Mouse (Mus musculus) megakaryocyte, embryonic 14.5 days (primary cell): ENCODE results near the gene Abcc4. TPM values are rescaled to one million over a fixed set of nuclear protein-coding genes. Genes with fewer than 3 reads are reported as not detected.

Experiments
- H3K27me3 ChIP-seq: replicated peaks from 2 replicates; pipeline ENCODE3; 2012; ENCODE audit warnings: inconsistent platforms
- H3K36me3 ChIP-seq: replicated peaks from 2 replicates; pipeline ENCODE3; 2012; ENCODE audit warnings: low read length, inconsistent platforms, mixed read lengths
- H3K4me1 ChIP-seq: 2 replicates; pipeline ENCODE4 v1.6.1; 2012; ENCODE audit warnings: inconsistent platforms
- H3K4me3 ChIP-seq: replicated peaks from 2 replicates; pipeline ENCODE3; 2012; ENCODE audit warnings: moderate library complexity, mild to moderate bottlenecking, inconsistent platforms
- H3K9me3 ChIP-seq: 2 replicates; pipeline ENCODE4 v1.6.1; 2012; ENCODE audit warnings: inconsistent platforms
- FLI1 ChIP-seq: IDR thresholded peaks from 2 replicates; pipeline ENCODE4 v1.6.1; 2012; ENCODE audit warnings: low read length, inconsistent platforms, mixed read lengths
- GATA1 ChIP-seq: IDR thresholded peaks from 3 replicates; pipeline ENCODE4 v1.6.1; 2012; ENCODE audit warnings: mixed read lengths, low read length, inconsistent platforms, borderline replicate concordance
- polyA plus RNA-seq: library from polyadenylated mRNA; stranded (reverse); fragments of >175 nt; gene quantifications from 2 replicates; pipeline ENCODE4 v1.2.3, GENCODE M21; 2012; ENCODE audit warnings: low replicate concordance; ENCODE audit not compliant: insufficient read depth

Gene Abcc4
- polyA plus RNA-seq, 1 experiment: 1.8 TPM

GRCm38 (mm10) chr14:118613734-118614133 lies 92.3 kb downstream of the Abcc4 start:
- peaks cover 6% of the 10 kb centered on the region; the same call in 1 of the 2 replicates for H3K4me1 ChIP-seq
- H3K36me3 ChIP-seq: peaks cover 56% of the 10 kb centered on the region
- TF ChIP-seq FLI1 (no peak), GATA1 (no peak)
- H3K4me3 ChIP-seq: no peak overlapping the region
- no peaks in the 10 kb centered on the region for H3K9me3 ChIP-seq
- H3K27me3 ChIP-seq: no peaks in the 10 kb centered on the region

GRCm38 (mm10) chr14:118611714-118612113 lies 94.3 kb downstream of the Abcc4 start:
- H3K4me1 ChIP-seq: peaks cover 2% of the 10 kb centered on the region; the same call in 1 of the 2 replicates
- no peaks in the 10 kb centered on the region for H3K27me3 ChIP-seq
- H3K9me3 ChIP-seq: no peaks in the 10 kb centered on the region
- H3K4me3 ChIP-seq: no peak overlapping the region
- peaks cover 67% of the 10 kb centered on the region for H3K36me3 ChIP-seq
- no peak for TF ChIP-seq GATA1
- no peak for TF ChIP-seq FLI1

- no peaks in the 10 kb centered on the region for H3K9me3 ChIP-seq
- no peak overlapping the region for H3K4me3 ChIP-seq
- no peaks in the 10 kb centered on the region for H3K27me3 ChIP-seq
- TF ChIP-seq GATA1: no peak
- TF ChIP-seq FLI1: no peak
- H3K36me3 ChIP-seq: peaks cover 71% of the 10 kb centered on the region
- no peaks in the 10 kb centered on the region for H3K4me1 ChIP-seq
These were observed 95.2 kb downstream of the Abcc4 start for GRCm38 (mm10) chr14:118610786-118611185.

- Histone ChIP-seq H3K4me3 (no peak overlapping the region), H3K36me3 (peaks cover 73% of the 10 kb centered on the region), H3K4me1 (no peaks in the 10 kb centered on the region), H3K27me3 (no peaks in the 10 kb centered on the region), H3K9me3 (no peaks in the 10 kb centered on the region)
- TF ChIP-seq FLI1: no peak
- TF ChIP-seq GATA1: no peak
These were observed 97.1 kb downstream of the Abcc4 start for GRCm38 (mm10) chr14:118608816-118609465.

- Histone ChIP-seq H3K9me3 (no peaks in the 10 kb centered on the region), H3K36me3 (peaks cover 78% of the 10 kb centered on the region), H3K4me1 (no peaks in the 10 kb centered on the region), H3K4me3 (no peak overlapping the region), H3K27me3 (no peaks in the 10 kb centered on the region)
- TF ChIP-seq GATA1 (no peak), FLI1 (no peak)
These were observed 97.7 kb downstream of the Abcc4 start for GRCm38 (mm10) chr14:118608317-118608716.

GRCm38 (mm10) chr14:118606476-118606875 lies 99.5 kb downstream of the Abcc4 start:
- H3K27me3 ChIP-seq: no peaks in the 10 kb centered on the region
- no peaks in the 10 kb centered on the region for H3K4me1 ChIP-seq
- no peak for TF ChIP-seq FLI1
- no peak for TF ChIP-seq GATA1
- H3K36me3 ChIP-seq: peaks cover 75% of the 10 kb centered on the region
- H3K4me3 ChIP-seq: no peak overlapping the region
- no peaks in the 10 kb centered on the region for H3K9me3 ChIP-seq

- no peak overlapping the region for H3K4me3 ChIP-seq
- peaks cover 74% of the 10 kb centered on the region for H3K36me3 ChIP-seq
- H3K9me3 ChIP-seq: no peaks in the 10 kb centered on the region
- H3K27me3 ChIP-seq: no peaks in the 10 kb centered on the region
- no peak for TF ChIP-seq GATA1
- TF ChIP-seq FLI1: no peak
- no peaks in the 10 kb centered on the region for H3K4me1 ChIP-seq
These were observed 101.1 kb downstream of the Abcc4 start for GRCm38 (mm10) chr14:118604903-118605302.

- no peaks in the 10 kb centered on the region for H3K4me1 ChIP-seq
- TF ChIP-seq FLI1: no peak
- no peak for TF ChIP-seq GATA1
- H3K4me3 ChIP-seq: no peak overlapping the region
- H3K36me3 ChIP-seq: peaks cover 76% of the 10 kb centered on the region
- H3K9me3 ChIP-seq: no peaks in the 10 kb centered on the region
- no peaks in the 10 kb centered on the region for H3K27me3 ChIP-seq
These were observed 104.0 kb downstream of the Abcc4 start for GRCm38 (mm10) chr14:118602031-118602430.

- H3K36me3 ChIP-seq: peaks cover 79% of the 10 kb centered on the region
- no peak for TF ChIP-seq GATA1
- no peak for TF ChIP-seq FLI1
- no peak overlapping the region for H3K4me3 ChIP-seq
- peaks cover 3% of the 10 kb centered on the region for H3K4me1 ChIP-seq
- H3K9me3 ChIP-seq: no peaks in the 10 kb centered on the region
- H3K27me3 ChIP-seq: no peaks in the 10 kb centered on the region
These were observed 105.3 kb downstream of the Abcc4 start for GRCm38 (mm10) chr14:118600746-118601145.

GRCm38 (mm10) chr14:118598757-118599156 lies 107.3 kb downstream of the Abcc4 start:
- H3K4me1 ChIP-seq: peaks cover 20% of the 10 kb centered on the region
- no peak overlapping the region for H3K4me3 ChIP-seq
- TF ChIP-seq FLI1: no peak
- no peaks in the 10 kb centered on the region for H3K27me3 ChIP-seq
- H3K9me3 ChIP-seq: no peaks in the 10 kb centered on the region
- H3K36me3 ChIP-seq: peaks cover 76% of the 10 kb centered on the region
